Comparison of ENCODE assay signal across 11 mouse cellular contexts in the genomic region with DNA sequence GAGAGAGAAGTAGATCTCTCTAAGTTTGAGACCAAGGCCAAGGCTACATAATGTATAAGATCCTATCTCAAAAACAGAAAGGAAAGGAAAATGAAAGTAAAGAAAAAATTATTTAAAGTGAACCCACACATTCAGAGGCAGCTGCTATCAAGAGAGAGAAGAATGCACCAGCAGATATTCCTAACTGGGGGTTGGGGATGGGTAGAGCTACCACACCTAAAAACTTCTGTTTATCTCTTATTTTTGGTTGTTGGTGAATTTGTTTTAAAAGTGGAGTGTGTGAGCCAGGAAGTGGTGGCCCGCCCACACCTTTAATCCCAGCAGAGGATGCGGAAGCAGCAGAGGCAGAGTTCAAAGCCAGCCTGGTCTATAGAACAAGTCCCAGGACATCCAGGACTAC. TPM values are rescaled to one million over a fixed set of nuclear protein-coding genes. Genes with fewer than 3 reads are reported as not detected.
DNase-seq lines count a peak whose midpoint lies in the region; ATAC-seq lines count a peak whose summit lies in the region.
"Had no signal": no experiment of that assay in that cellular context is flagged by ENCODE, and none has a peak within 500 bp of the region (broad histone marks: within the 10 kb centered on the region; RNA-seq: fewer than 3 reads in every experiment).

No protein-coding gene starts in this region.

- H3K9me3 ChIP-seq in kidney, embryonic 16.5 days (ENCODE audit: low read length), result no peaks in the 10 kb centered on the region
- H3K9me3 ChIP-seq in liver, embryonic 15.5 days (replicated peaks), result no peaks in the 10 kb centered on the region
- no peaks in the 10 kb centered on the region for H3K9me3 ChIP-seq in forebrain, embryonic 16.5 days (ENCODE audit: control insufficient read depth, low read length)
- no peaks in the 10 kb centered on the region for H3K9me3 ChIP-seq in midbrain, embryonic 14.5 days (ENCODE audit: control insufficient read depth, low read length)
- H3K9me3 ChIP-seq: intestine, embryonic 15.5 days had no signal

- H3K4me1 ChIP-seq in kidney, embryonic 16.5 days (ENCODE audit: insufficient read depth, low read length), result peaks cover 39% of the 10 kb centered on the region
- H3K4me1 ChIP-seq in liver, embryonic 15.5 days (replicated peaks), result peaks cover 46% of the 10 kb centered on the region
- peaks cover 3% of the 10 kb centered on the region for H3K4me1 ChIP-seq in forebrain, embryonic 16.5 days (replicated peaks; ENCODE audit: control insufficient read depth, insufficient read depth, low read length)
- H3K4me1 ChIP-seq in midbrain, embryonic 14.5 days (ENCODE audit: control insufficient read depth, insufficient read depth, low read length), result peaks cover 3% of the 10 kb centered on the region; the same call in 1 of the 2 replicates
- H3K4me1 ChIP-seq: intestine, embryonic 15.5 days had no signal

- no peaks in the 10 kb centered on the region for H3K27me3 ChIP-seq in kidney, embryonic 16.5 days (ENCODE audit: insufficient read depth, low read length)
- no peaks in the 10 kb centered on the region for H3K27me3 ChIP-seq in liver, embryonic 15.5 days
- H3K27me3 ChIP-seq in forebrain, embryonic 16.5 days (replicated peaks; ENCODE audit: control insufficient read depth, insufficient read depth, low read length), result no peaks in the 10 kb centered on the region
- no peaks in the 10 kb centered on the region for H3K27me3 ChIP-seq in midbrain, embryonic 14.5 days (ENCODE audit: control insufficient read depth, insufficient read depth, low read length)
- H3K27me3 ChIP-seq: intestine, embryonic 15.5 days had no signal

- no peak overlapping the region for H3K9ac ChIP-seq in kidney, embryonic 16.5 days (replicated peaks; ENCODE audit: low read length)
- H3K9ac ChIP-seq in liver, embryonic 15.5 days, result no peak overlapping the region
- H3K9ac ChIP-seq in forebrain, embryonic 16.5 days (replicated peaks; ENCODE audit: low read depth, low read length), result no peak overlapping the region
- no peak overlapping the region for H3K9ac ChIP-seq in midbrain, embryonic 14.5 days (replicated peaks; ENCODE audit: low read length)
- H3K9ac ChIP-seq: intestine, embryonic 15.5 days had no signal

- DNase-seq in kidney, adult 9 months, result no peak
- DNase-seq in thymus, postnatal 14 days, result peak; percentile 63
- no peak for DNase-seq in retina, postnatal 1 day
- DNase-seq in midbrain, embryonic 14.5 days, result no peak
- DNase-seq: heart, postnatal 4 days had no signal

- no peaks in the 10 kb centered on the region for H3K36me3 ChIP-seq in kidney, embryonic 16.5 days (ENCODE audit: insufficient read depth, low read length)
- 0 out of 2 replicates have a peak, but pooled peaks cover 3% of the 10 kb centered on the region for H3K36me3 ChIP-seq in liver, embryonic 15.5 days (replicated peaks)
- no peaks in the 10 kb centered on the region for H3K36me3 ChIP-seq in forebrain, embryonic 16.5 days (ENCODE audit: control insufficient read depth, insufficient read depth)
- no peaks in the 10 kb centered on the region for H3K36me3 ChIP-seq in midbrain, embryonic 14.5 days (ENCODE audit: control insufficient read depth, insufficient read depth, low read length)
- H3K36me3 ChIP-seq: intestine, embryonic 15.5 days had no signal

- H3K4me3 ChIP-seq in kidney, embryonic 16.5 days (ENCODE audit: low read length), result no peak overlapping the region
- H3K4me3 ChIP-seq in liver, embryonic 15.5 days (replicated peaks), result no peak overlapping the region
- no peak overlapping the region for H3K4me3 ChIP-seq in forebrain, embryonic 16.5 days (replicated peaks; ENCODE audit: low read length)
- H3K4me3 ChIP-seq in midbrain, embryonic 14.5 days (replicated peaks; ENCODE audit: low read depth, low read length), result no peak overlapping the region
- H3K4me3 ChIP-seq: intestine, embryonic 15.5 days; left cerebral cortex, adult 2 months had no signal

- peak overlapping the region; percentile 24; the same call in 1 of the 2 replicates for H3K27ac ChIP-seq in kidney, embryonic 16.5 days (ENCODE audit: low read length)
- peak overlapping the region; percentile 53; the same call in 1 of the 2 replicates for H3K27ac ChIP-seq in liver, embryonic 15.5 days (replicated peaks)
- H3K27ac ChIP-seq in forebrain, embryonic 16.5 days (ENCODE audit: low read length), result no peak overlapping the region
- H3K27ac ChIP-seq in midbrain, embryonic 14.5 days (replicated peaks; ENCODE audit: low read depth, low read length), result no peak overlapping the region
- H3K27ac ChIP-seq: intestine, embryonic 15.5 days; left cerebral cortex, adult 2 months had no signal

- H3K4me2 ChIP-seq in kidney, embryonic 16.5 days (replicated peaks; ENCODE audit: low read depth, low read length), result no peak overlapping the region
- H3K4me2 ChIP-seq in liver, embryonic 15.5 days, result peak overlapping the region; percentile 38
- no peak overlapping the region for H3K4me2 ChIP-seq in forebrain, embryonic 16.5 days (ENCODE audit: low read length)
- H3K4me2 ChIP-seq in midbrain, embryonic 14.5 days (ENCODE audit: low read length), result no peak overlapping the region
- H3K4me2 ChIP-seq: intestine, embryonic 15.5 days had no signal

- ATAC-seq in kidney, embryonic 16.5 days (ENCODE audit: low FRiP score, low TSS enrichment), result no peak
- ATAC-seq in common myeloid progenitor, adult 5-6 weeks (replicated peaks; ENCODE audit: low read depth, poor library complexity, severe bottlenecking), result peak; percentile 45
- peak; percentile 66 for ATAC-seq in liver, embryonic 15.5 days (ENCODE audit: insufficient read depth)
- no peak for ATAC-seq in forebrain, embryonic 16.5 days
- no peak for ATAC-seq in midbrain, embryonic 14.5 days (ENCODE audit: low FRiP score, low TSS enrichment)
- ATAC-seq: intestine, embryonic 15.5 days had no signal

- 89% methylated on average over 2 of the region's 2 CpGs for WGBS in kidney, embryonic 16.5 days
- 29% methylated on average over 2 of the region's 2 CpGs for WGBS in liver, embryonic 15.5 days (ENCODE audit: insufficient replicate concordance)
- 98% methylated on average over 2 of the region's 2 CpGs for WGBS in forebrain, embryonic 16.5 days
- 95% methylated on average over 2 of the region's 2 CpGs for WGBS in midbrain, embryonic 14.5 days

RNA-seq across cellular contexts. Expression of gene Eif3m, which starts 5.0 kb away (rescaled TPM):
- polyA plus RNA-seq in kidney, embryonic 16.5 days (2015; fragmentation: Nextera tagmentation; extraction: Ambion mirVana), result 332 and 352 TPM in 2 replicates
- total RNA-seq in common myeloid progenitor, adult 5-6 weeks (2017), result 351 and 353 TPM in 2 replicates
- polyA plus RNA-seq in liver, embryonic 15.5 days (2015; fragmentation: Nextera tagmentation; extraction: Ambion mirVana), result 123 and 131 TPM in 2 replicates
- polyA plus RNA-seq in forebrain, embryonic 16.5 days (2015; fragmentation: Nextera tagmentation; extraction: Ambion mirVana), result 181 and 216 TPM in 2 replicates
- polyA plus RNA-seq in midbrain, embryonic 14.5 days (2014; fragmentation: Nextera tagmentation; extraction: Ambion mirVana), result 212 and 214 TPM in 2 replicates

Comparison
In these comparisons a context has a peak if more than half of its experiments do, and no peak if none do; other contexts are left out.
1. ATAC-seq: peak in common myeloid progenitor, adult 5-6 weeks (single experiment) and liver, embryonic 15.5 days (single experiment); none in kidney, embryonic 16.5 days (single experiment), forebrain, embryonic 16.5 days (single experiment) and midbrain, embryonic 14.5 days (single experiment).
2. H3K27ac ChIP-seq: peak in kidney, embryonic 16.5 days (single experiment) and liver, embryonic 15.5 days (single experiment); none in forebrain, embryonic 16.5 days (single experiment) and midbrain, embryonic 14.5 days (single experiment).